Mouse (Mus musculus) urinary bladder, postnatal 10 days (tissue): ENCODE measurements around the gene Ttc36.
A peak's percentile ranks its signal among the peaks of the same experiment; 100 is the strongest.
"Not testable (repeated sequence)": the region's sequence is repeated elsewhere in the genome, so short reads cannot be mapped to it uniquely, and the experiment has no call there.

Source experiments
- DNase-seq: peaks from one replicate; pipeline ENCODE4 v3.0.0; 2022; ENCODE audit warnings: low spot score

Ttc36 gene

DNA sequence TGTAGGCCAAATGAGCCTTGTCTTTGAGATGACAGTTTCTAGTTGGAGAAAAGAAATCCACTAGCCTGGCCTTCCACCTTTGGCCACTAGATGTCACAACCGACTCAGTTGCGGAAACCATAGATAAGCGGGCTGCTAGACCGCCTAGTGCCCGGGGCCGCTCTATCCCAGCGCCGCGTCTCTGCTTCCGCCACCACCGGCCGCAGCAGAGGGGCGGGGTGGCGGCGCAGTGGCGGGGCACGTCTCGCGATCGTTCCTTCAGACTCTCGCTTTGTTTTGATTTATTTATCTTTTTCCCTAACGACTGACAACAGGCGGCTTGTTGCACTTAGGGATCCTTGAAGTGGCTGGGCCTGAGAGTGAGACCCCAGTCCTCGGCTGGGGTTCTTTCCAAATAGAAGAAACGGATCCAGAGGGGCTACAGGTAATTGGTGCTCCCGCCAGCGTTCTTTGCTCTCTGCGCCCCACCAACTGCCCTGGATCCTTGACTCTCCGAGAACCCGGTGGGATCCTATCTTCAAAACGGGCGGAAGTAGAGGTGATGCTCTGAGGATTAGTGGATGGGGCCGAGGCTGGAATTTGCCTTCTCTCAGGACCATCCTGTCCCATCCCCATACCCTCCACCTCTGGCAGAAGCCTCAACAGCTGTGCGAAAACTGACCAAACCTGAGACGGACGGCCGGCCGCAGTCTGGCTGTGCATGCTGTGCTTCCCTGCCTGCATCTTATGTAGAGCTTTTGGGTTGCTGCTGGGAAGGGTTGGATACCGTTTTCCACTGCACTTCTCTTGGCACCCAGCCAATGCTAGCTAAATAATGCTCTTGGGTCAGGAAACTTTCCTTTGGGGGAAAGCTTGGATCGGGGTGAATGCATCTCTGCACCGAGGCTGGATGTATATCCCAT, 29.9 kb downstream of the Ttc36 start:
- peak; percentile 72 for DNase-seq

DNA sequence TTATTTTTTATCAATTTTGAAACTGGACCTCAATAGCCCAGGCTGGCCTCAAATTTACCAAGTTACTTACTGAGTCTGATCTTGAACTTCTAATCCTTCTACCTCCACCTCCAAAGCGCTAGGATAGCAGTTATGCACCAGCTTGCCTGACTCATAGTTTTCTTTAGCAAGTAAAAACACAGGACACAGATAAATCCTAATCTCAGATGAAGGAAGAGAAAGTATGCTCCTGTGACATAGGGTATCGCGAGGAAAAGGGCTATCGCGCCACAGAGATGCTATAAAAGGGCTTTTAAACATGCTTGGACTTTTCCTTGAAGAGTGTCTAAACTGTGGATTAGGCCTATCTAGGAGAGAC, 30.5 kb downstream of the Ttc36 start:
- DNase-seq, result no peak

DNA sequence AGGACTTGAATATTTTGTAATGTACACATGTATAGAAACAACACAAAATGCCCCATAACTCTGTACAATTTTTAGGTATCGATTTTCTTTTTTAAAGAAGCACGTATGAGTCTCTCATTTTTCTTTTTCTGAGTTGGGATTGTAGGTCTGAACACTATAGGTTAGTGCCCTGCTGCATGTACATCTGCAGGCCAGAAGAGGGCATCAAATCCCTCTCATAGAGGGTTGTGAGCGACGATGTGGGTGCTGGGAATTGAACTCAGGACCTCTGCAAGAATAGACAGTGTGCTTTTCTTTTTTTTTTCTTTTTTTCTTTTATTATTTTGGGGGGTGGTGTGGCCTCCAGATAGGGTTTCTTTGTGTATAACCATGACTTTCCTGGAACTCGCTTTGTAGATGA, 31.5 kb downstream of the Ttc36 start:
- no peak for DNase-seq

- DNase-seq, result not testable (repeated sequence)
Observed at GRCm38 (mm10) chr9:44768029-44768394, 34.9 kb downstream of the Ttc36 start.

DNA sequence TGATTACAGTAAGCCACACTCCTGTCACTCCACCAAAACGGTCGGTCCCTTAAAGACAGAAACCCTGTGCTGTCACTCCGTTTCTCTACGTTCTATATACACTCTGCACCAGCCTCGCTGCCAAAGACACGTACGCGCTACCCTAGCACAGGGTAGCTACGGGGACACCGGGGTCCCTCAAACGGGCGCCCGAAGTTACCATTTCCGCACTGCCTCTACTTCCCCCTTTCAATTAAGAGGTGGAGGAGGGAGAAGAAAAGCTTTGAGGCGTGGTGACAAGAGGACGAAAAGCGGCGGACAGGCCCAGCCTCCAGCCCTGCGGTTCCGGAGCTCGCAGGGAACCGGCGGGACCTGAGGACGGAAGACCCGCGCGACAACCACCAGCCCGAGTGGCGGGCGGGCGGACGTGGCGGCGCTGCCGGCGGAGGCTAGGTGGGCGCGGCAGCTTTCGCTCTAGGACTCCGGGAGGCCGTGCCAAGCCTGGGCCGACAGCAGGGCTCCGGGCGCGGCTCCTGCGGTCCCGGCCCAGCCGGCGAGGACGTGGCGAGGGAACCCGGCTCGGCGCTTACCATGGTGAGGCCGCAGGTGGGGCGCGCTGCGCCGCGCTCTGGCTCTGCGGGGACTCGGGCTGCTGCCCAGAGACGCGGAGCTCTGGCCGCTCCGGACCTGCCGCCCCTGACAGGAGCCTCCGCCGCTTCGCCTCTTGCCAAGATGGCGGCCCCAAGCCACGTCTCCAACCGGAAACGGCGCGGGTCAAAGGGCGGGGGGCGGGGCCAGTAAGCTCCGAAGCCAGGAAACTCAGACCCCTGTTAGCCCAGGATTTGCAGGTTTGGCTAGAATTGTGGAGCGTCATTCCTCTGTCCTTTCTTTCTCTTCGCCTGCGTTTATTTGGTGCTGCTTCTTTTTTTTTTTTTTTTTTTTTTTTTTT, 35.5 kb downstream of the Ttc36 start, which contains the start of the genes Arcn1 and Ift46:
Gene Arcn1 (minus strand): TSS at position 745 of the 928 bp plus-strand sequence.
Gene Ift46 (plus strand): TSS at position 808 of the 928 bp plus-strand sequence.
- peak; percentile 27 for DNase-seq

DNA sequence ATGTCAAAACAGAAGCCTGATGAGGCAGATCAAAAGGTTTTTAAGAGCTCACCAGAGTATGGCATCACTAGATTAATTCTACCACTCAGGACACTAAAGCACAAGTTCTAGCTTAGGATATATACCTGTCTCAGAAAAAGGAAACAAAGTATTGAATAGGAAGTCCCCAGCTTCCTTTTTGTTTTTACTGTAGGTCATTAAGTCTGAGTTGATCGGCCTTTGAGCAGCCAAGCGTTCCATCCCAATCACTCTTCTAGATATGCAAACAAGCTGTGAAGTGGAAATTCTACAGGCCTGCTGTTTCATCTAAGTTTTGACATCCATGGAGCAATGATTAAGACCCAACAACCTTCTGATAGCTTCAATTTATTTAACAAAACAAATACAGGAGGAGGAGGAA, 42.0 kb downstream of the Ttc36 start:
- no peak for DNase-seq
